Mouse (Mus musculus) c-Kit-positive CD71-positive TER-119-negative erythroid progenitor cells, embryonic 14.5 days (primary cell): ENCODE data around the gene Ralgapa2.
"Not testable (repeated sequence)": the region's sequence is repeated elsewhere in the genome, so short reads cannot be mapped to it uniquely, and the experiment has no call there.

ENCODE experiments used
- DNase-seq: peaks from one replicate; pipeline ENCODE4 v3.0.0-alpha.2; 2013; ENCODE audit warnings: low read depth

Gene Ralgapa2

GRCm38 (mm10) chr2:146498298-146498697 lies 13.8 kb downstream of the Ralgapa2 start:
- DNase-seq, result no peak

GRCm38 (mm10) chr2:146496995-146497394 lies 15.1 kb downstream of the Ralgapa2 start:
- no peak for DNase-seq

GRCm38 (mm10) chr2:146495781-146496180 lies 16.4 kb downstream of the Ralgapa2 start:
- no peak for DNase-seq

- no peak for DNase-seq
Observed at GRCm38 (mm10) chr2:146493354-146493946, 18.7 kb downstream of the Ralgapa2 start.

- DNase-seq, result no peak
Observed at GRCm38 (mm10) chr2:146491830-146492610, 20.1 kb downstream of the Ralgapa2 start.

- DNase-seq, result no peak
Observed at GRCm38 (mm10) chr2:146490926-146491325, 21.2 kb downstream of the Ralgapa2 start.

GRCm38 (mm10) chr2:146488291-146488690 lies 23.9 kb downstream of the Ralgapa2 start:
- no peak for DNase-seq

GRCm38 (mm10) chr2:146482859-146483258 lies 29.3 kb downstream of the Ralgapa2 start:
- DNase-seq, result no peak

- no peak for DNase-seq
Observed at GRCm38 (mm10) chr2:146477491-146477890, 34.7 kb downstream of the Ralgapa2 start.

- DNase-seq, result no peak
Observed at GRCm38 (mm10) chr2:146476428-146476972, 35.6 kb downstream of the Ralgapa2 start.

GRCm38 (mm10) chr2:146476001-146476400 lies 36.1 kb downstream of the Ralgapa2 start:
- no peak for DNase-seq

- no peak for DNase-seq
Observed at GRCm38 (mm10) chr2:146470947-146471346, 41.2 kb downstream of the Ralgapa2 start.

GRCm38 (mm10) chr2:146469707-146470420 lies 42.3 kb downstream of the Ralgapa2 start:
- DNase-seq, result peak; percentile 28

- DNase-seq, result no peak
Observed at GRCm38 (mm10) chr2:146468898-146469297, 43.2 kb downstream of the Ralgapa2 start.

GRCm38 (mm10) chr2:146468016-146468415 lies 44.1 kb downstream of the Ralgapa2 start:
- DNase-seq, result no peak

- not testable (repeated sequence) for DNase-seq
Observed at GRCm38 (mm10) chr2:146466811-146467210, 45.3 kb downstream of the Ralgapa2 start.

GRCm38 (mm10) chr2:146457494-146457893 lies 54.6 kb downstream of the Ralgapa2 start:
- DNase-seq, result no peak

GRCm38 (mm10) chr2:146456612-146457011 lies 55.5 kb downstream of the Ralgapa2 start:
- DNase-seq, result no peak

- no peak for DNase-seq
Observed at GRCm38 (mm10) chr2:146456062-146456461, 56.1 kb downstream of the Ralgapa2 start.

GRCm38 (mm10) chr2:146444009-146444408 lies 68.1 kb downstream of the Ralgapa2 start:
- no peak for DNase-seq

- DNase-seq, result no peak
Observed at GRCm38 (mm10) chr2:146443291-146443875, 68.8 kb downstream of the Ralgapa2 start.

GRCm38 (mm10) chr2:146441711-146442110 lies 70.4 kb downstream of the Ralgapa2 start:
- DNase-seq, result no peak
